Mouse (Mus musculus): ENCODE data around the gene Tuba3b.

DNA sequence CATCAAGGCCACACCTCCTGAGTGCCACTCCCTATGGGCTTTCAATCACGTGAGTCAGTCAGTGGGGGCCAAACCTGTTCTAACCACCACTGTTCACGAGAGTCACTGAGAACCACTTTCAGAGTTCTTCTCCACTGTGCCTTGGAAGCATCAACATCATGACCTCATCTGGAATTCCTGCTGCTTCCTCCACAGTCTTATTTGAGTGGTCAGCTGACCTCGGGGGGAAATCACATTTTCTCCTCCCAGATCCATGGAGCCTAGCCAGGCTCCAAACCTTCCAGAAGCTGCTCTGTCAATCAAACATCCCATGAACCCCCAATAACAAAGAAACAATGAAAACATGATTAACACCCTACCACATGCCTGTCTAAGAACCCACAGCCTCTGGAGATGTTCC lies 52.1 kb downstream of the Tuba3b start:
- TF ChIP-seq CTCF (IDR thresholded peaks at IDR 0.05; ENCODE audit: low read depth) (no peak), EP300 (IDR thresholded peaks at IDR 0.05; ENCODE audit: low read depth) (no peak)
